Mouse (Mus musculus) megakaryocyte, embryonic 14.5 days (primary cell): ENCODE measurements around the gene Kcnk18.

Experiments used
- FLI1 ChIP-seq: IDR thresholded peaks from 2 replicates; pipeline ENCODE4 v1.6.1; 2012; ENCODE audit warnings: low read length, inconsistent platforms, mixed read lengths
- GATA1 ChIP-seq: IDR thresholded peaks from 3 replicates; pipeline ENCODE4 v1.6.1; 2012; ENCODE audit warnings: mixed read lengths, low read length, inconsistent platforms, borderline replicate concordance

- TF ChIP-seq GATA1 (no peak), FLI1 (no peak)
Measured at GRCm38 (mm10) chr19:59267417-59267963, 48.5 kb downstream of the Kcnk18 start.
